Mouse (Mus musculus) MEL (cell line): ENCODE data around the gene Sh3d19.

Experiments used
- CHD2 ChIP-seq: IDR thresholded peaks from 2 replicates; pipeline ENCODE4 v1.6.1; 2011; ENCODE audit warnings: low read length, improper control_type of control experiment
- CTCF ChIP-seq, 3 experiments: IDR thresholded peaks in 2 of 3; conservative IDR thresholded peaks in 1 of 3; 2 replicates each; pipeline ENCODE4 v1.5.1; 2011 to 2012; ENCODE audit warnings: low read length in 3 of 3, low read depth in 2 of 3, mild to moderate bottlenecking in 2 of 3, improper control_type of control experiment in 1 of 3, inconsistent platforms in 1 of 3, mixed read lengths in 1 of 3, moderate library complexity in 1 of 3; ENCODE audit not compliant: control insufficient read depth in 1 of 3, insufficient read depth in 1 of 3, poor library complexity in 1 of 3, severe bottlenecking in 1 of 3
- GATA1 ChIP-seq: IDR thresholded peaks from 2 replicates; pipeline ENCODE4 v1.6.1; 2011; ENCODE audit warnings: low read depth, low read length, improper control_type of control experiment
- MAFK ChIP-seq: IDR thresholded peaks from 2 replicates; pipeline ENCODE4 v1.6.1; 2011; ENCODE audit warnings: low read depth, mild to moderate bottlenecking, low read length, improper control_type of control experiment, borderline replicate concordance
- POLR2A ChIP-seq, 2 experiments: IDR thresholded peaks; 2 replicates each; pipeline ENCODE4 v1.6.1; 2011 to 2012; ENCODE audit warnings: low read length in 2 of 2, mild to moderate bottlenecking in 2 of 2, control low read depth in 1 of 2, improper control_type of control experiment in 1 of 2, low read depth in 1 of 2, moderate library complexity in 1 of 2; ENCODE audit not compliant: control insufficient read depth in 1 of 2, insufficient read depth in 1 of 2, poor library complexity in 1 of 2
- POLR2AphosphoS2 ChIP-seq: IDR thresholded peaks from 2 replicates; pipeline ENCODE4 v1.6.1; 2011; ENCODE audit warnings: low read length, improper control_type of control experiment

DNA sequence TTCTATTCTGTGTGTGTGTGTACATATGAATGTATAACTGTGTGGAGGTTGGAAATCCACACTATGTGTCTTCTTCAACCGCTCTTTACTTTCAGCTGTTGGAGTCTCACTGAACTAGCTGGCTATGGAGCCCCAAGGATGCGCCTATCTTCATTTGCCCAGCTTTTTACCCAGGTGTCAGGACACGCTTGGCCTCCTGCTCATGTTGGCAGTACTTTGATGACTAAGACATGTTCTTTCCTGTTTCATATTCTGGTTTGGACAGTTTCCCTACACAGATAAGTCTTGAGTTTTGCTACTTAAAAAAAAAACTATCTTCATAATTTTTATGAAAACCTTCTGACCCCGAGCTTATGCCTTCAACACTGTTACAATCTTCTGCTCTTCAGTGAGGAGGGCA, 5.4 kb upstream of the Sh3d19 start:
- no peak for TF ChIP-seq POLR2A (IDR thresholded peaks at IDR 0.05; ENCODE audit: control insufficient read depth in 1 of 2, insufficient read depth in 1 of 2, low read depth in 1 of 2, low read length in 2 of 2, poor library complexity in 1 of 2)
- no peak for TF ChIP-seq GATA1
- TF ChIP-seq POLR2AphosphoS2, result no peak
- no peak for TF ChIP-seq CTCF (IDR thresholded peaks at IDR 0.05 in 2 of 3, conservative IDR thresholded peaks at IDR 0.05 in 1 of 3; ENCODE audit: control insufficient read depth in 1 of 3, insufficient read depth in 1 of 3, low read depth in 2 of 3, low read length in 3 of 3, poor library complexity in 1 of 3, severe bottlenecking in 1 of 3)
- TF ChIP-seq MAFK, result no peak
- no peak for TF ChIP-seq CHD2
